Mouse (Mus musculus) olfactory bulb, adult 2 months (tissue): ENCODE data around the gene Tmem38a.

Experiments used
- CTCF ChIP-seq: fragments of 200-500 bp; IDR thresholded peaks from 2 replicates; pipeline ENCODE4 v1.5.1; 2012; ENCODE audit warnings: low read depth, mild to moderate bottlenecking, low read length, moderate library complexity; ENCODE audit not compliant: insufficient read depth
- POLR2A ChIP-seq: fragments of 200-500 bp; IDR thresholded peaks from 2 replicates; pipeline ENCODE4 v1.6.1; 2012; ENCODE audit warnings: mild to moderate bottlenecking, low read depth, low read length, moderate library complexity; ENCODE audit not compliant: insufficient read depth

DNA sequence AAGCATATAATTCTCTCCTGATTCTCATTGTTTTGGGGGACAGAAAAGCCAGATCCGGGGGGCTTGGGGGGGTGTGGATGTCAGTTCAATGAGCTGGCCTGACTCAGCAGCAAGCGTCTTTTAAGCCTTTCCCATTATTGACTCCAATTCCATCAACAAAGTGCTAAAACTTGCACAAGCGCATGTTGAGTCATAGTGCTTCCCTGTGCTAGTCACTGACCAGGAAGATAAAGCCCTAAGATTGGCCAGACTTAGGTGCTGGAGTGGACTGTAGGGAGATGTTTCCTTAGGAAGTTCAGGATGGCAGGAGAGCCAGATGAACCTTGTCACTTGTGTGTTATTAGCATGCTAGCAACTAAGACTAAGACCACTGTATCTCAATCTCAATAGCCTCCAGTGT is 37.0 kb upstream of the Tmem38a start:
- no peak for TF ChIP-seq CTCF
- TF ChIP-seq POLR2A, result no peak
